Mouse (Mus musculus) thymus, postnatal 10 days (tissue): ENCODE measurements at regions not wholly inside any gene's neighbourhood (a gene's known extent, or its start where the extent isn't known, plus 50 kb on each side); places are given as distances from the start of the nearest gene placed in this dataset.

Experiments used
- DNase-seq, 2 experiments: peaks; one replicate each; pipeline ENCODE4 v3.0.0; 2021; ENCODE audit warnings: low spot score in 2 of 2

DNA sequence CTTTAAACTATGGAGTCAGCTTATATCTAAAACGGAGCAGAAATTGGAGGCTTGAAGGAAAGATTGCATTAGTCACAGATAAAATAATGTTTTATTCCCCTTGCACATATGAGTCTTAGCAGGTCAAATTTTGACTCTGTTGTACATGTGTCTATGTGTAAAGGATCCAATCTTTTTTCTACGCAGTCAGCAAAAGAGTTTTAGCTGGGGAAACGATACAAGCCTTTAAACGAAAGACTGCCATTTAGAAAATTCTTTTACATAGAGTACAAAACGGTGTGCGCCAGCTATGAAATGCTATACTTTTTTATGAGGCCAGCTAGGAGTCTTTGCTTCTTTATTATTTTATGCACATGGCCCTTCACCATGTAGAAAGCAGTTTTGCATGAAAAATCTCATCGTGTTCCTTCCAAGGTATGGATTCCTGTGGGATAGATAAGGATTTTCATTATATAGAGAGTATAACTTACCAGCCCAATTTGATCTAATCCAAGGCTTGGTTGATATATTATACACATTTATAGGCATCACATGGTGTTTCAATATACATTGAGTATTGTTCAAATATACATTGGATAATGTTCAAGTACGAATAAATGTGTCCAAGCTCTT is 116.0 kb upstream of the Thumpd2 start:
- DNase-seq = no peak

GRCm38 (mm10) chr17:81176306-81176705 is 111.4 kb upstream of the Thumpd2 start:
- DNase-seq = no peak

DNA sequence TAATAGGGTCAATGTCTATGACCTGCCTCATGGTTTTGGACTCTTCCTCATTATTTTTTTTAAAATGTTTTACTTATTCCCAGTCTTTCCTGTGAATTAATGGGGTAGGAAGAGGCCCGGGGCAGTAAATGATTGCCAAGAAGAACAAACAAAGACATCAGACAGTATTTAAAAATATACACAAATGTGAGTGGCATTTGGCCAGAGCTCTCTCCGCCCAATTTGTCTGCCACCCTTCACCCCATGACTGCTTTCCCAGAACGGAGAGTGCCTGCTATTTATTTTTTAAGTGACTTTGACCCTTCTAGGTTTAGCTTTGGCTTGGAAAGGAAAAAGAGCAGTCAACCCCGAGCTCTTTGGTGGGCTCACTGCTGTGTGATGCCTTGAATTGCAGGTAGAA is 111.0 kb upstream of the Thumpd2 start:
- no peak for DNase-seq

GRCm38 (mm10) chr17:81172943-81173342 is 108.1 kb upstream of the Thumpd2 start:
- DNase-seq = no peak

DNA sequence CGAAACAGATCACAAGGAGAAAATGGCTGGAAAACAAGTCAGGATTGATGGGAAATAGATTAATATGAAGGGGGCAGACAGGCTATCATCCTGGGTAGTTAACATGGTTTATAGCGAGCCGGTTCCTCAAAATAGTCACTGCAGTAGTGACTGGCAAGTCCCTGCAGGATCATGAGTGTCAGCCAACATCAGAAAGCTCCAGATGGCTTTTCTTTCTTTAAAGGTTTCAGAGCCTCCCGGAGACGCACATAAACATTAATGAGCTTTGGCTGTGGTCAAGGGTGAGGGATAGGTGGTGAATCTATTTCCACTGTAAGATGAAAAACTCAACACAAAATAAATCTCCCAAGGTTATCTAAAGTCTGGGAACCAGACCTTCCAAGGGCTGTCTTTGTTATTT is 104.2 kb upstream of the Thumpd2 start:
- DNase-seq = no peak

DNA sequence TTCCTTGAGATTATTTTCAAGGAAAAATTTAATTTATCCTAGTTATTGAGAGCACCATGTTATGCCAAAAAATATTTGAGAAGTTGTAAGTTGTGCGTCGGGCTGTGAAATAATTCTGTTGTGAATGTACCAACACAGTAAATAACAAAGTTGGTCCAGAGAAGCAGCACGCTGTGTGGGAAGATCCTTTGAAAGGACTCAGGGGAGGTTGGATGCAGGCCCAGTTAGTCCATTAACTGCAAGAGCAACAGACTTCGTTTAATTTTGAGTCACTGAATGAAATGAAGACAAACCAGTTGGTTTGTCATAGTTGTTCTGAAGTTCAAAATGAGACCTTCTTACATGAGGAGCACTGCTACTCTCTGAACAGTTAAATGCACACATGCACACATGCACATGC is 85.8 kb upstream of the Thumpd2 start:
- DNase-seq = no peak

DNA sequence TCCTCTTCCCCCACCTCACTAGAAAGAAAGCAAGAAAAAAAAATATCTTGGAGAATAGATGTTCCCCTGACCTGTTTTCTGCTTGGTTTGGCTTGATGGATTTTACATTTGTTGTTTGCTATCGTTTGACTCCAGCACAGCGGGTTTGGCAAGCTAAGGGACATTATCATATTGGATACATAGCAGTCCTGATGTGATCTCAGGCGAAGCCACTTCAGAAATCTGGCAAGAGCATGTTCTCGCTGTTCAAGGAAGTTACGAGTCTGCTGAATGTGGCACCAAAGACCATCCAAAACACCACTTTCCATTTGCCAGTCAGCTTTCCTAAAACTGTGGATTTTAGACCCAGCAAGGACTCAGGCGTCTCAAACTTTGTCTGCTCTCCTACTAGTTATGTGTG is 69.8 kb upstream of the Thumpd2 start:
- no peak for DNase-seq

- DNase-seq = no peak
Observed at GRCm38 (mm10) chr17:81133227-81133626, 68.3 kb upstream of the Thumpd2 start.
